In the genomic region with DNA sequence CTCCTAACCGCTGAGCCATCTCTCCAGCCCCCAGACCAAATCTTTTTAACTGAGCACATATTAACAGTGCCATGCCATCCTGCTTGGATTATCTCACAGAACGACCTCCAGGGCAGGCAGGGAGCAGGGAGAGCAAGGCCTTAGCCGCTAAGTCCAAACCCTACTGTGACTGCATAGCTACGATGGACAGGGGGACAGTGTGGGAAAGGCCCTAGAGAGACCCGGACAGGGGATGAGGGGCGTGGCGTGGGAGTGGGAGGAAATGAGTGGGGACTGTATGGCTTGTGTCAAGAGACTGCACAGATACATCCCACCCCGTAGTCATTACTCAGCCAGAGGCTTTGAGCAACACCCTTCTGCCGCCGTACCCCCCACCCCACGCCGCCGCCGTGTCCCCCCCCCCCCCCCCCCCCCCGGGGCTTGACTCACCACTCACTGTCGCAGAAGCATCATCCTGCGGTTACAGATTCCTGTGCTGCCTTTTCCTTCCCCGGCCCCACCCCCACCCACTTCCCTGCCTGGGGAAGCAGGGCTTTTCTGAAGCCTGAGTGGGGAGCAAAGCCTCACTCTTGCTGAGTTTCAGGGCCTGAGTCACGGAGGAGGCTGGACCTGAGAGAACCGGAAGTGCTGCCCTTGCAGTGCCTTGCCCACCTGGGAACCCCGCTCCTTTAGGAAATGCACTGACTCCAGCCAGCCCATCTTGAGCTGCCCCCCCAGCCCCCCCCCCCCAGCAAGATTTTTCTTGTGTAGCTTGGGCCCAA, we compare ENCODE assay signal across 8 mouse cellular contexts. TPM values are rescaled to one million over a fixed set of nuclear protein-coding genes. Genes with fewer than 3 reads are reported as not detected.
A peak's percentile ranks its signal among the peaks of the same experiment; 100 is the strongest.
DNase-seq lines count a peak whose midpoint lies in the region; ATAC-seq lines count a peak whose summit lies in the region.

No protein-coding gene starts in this region.

- H3K27ac ChIP-seq in kidney, embryonic 15.5 days: peak overlapping the region; percentile 87

- 0 out of 2 replicates have a peak overlapping the region, but pooled peaks have one; percentile 14 for H3K9ac ChIP-seq in kidney, embryonic 15.5 days

- peak overlapping the region; percentile 39 for H3K4me2 ChIP-seq in kidney, embryonic 15.5 days

- 30% methylated on average over 14 of the region's 21 CpGs for WGBS in kidney, embryonic 15.5 days

- H3K4me3 ChIP-seq in kidney, embryonic 15.5 days (replicated peaks): no peak overlapping the region

- H3K9me3 ChIP-seq in kidney, embryonic 15.5 days (replicated peaks): no peaks in the 10 kb centered on the region

- peak; percentile 98 for DNase-seq in 3T3-L1 (ENCODE audit: low read depth, low spot score)
- DNase-seq in fibroblast of lung, adult 2 months (ENCODE audit: low read depth): peak; percentile 86
- peak; percentile 60 for DNase-seq in lung, postnatal 14 days
- DNase-seq in right cerebral cortex, postnatal 36 days (ENCODE audit: low spot score in 2 of 2): no peak
- no peak for DNase-seq in right cerebral cortex, adult 2 months (ENCODE audit: low spot score in 2 of 2)
- no peak for DNase-seq in frontal cortex, postnatal 36 days (ENCODE audit: low spot score in 2 of 2)

- ATAC-seq in CD4-positive, CD25-positive, alpha-beta regulatory T cell, adult 4 months: peak; percentile 42
- 0 out of 2 replicates have a peak, but pooled peaks have one; percentile 10 for ATAC-seq in kidney, embryonic 15.5 days (replicated peaks; ENCODE audit: low FRiP score)

- peaks cover 83% of the 10 kb centered on the region for H3K4me1 ChIP-seq in kidney, embryonic 15.5 days

- no peaks in the 10 kb centered on the region for H3K36me3 ChIP-seq in kidney, embryonic 15.5 days

- H3K27me3 ChIP-seq in kidney, embryonic 15.5 days: no peaks in the 10 kb centered on the region

RNA-seq across cellular contexts. Expression of a gene that starts 6.5 kb away (rescaled TPM):
- 1 to 10 TPM in 1 of 2 experiments, under 1 TPM in 1; 0.97 to 1.0 TPM for polyA plus RNA-seq in CD4-positive, CD25-positive, alpha-beta regulatory T cell, adult 4 months (2017; shearing (Covaris generic))
- polyA plus RNA-seq in kidney, embryonic 15.5 days (2015; fragmentation: Nextera tagmentation; extraction: Ambion mirVana): 44.5 and 47.7 TPM in 2 replicates

RNA-seq across cellular contexts. Expression of a gene that starts 35.4 kb away (rescaled TPM):
- 1 to 10 TPM; 4.2 to 4.7 TPM for polyA plus RNA-seq in CD4-positive, CD25-positive, alpha-beta regulatory T cell, adult 4 months (2017; shearing (Covaris generic))
- 16.5 and 19.3 TPM in 2 replicates for polyA plus RNA-seq in kidney, embryonic 15.5 days (2015; fragmentation: Nextera tagmentation; extraction: Ambion mirVana)

Comparison
In these comparisons a context has a peak if more than half of its experiments do, and no peak if none do; other contexts are left out.
1. DNase-seq: peak in 3T3-L1 (single experiment), fibroblast of lung, adult 2 months (single experiment) and lung, postnatal 14 days (single experiment); none in right cerebral cortex, postnatal 36 days (0 of 2), right cerebral cortex, adult 2 months (0 of 2) and frontal cortex, postnatal 36 days (0 of 2).
2. RNA of a gene that starts 6.5 kb away (polyA plus RNA-seq): 44.5 to 47.7 TPM in kidney, embryonic 15.5 days; 0.97 to 1.0 TPM in CD4-positive, CD25-positive, alpha-beta regulatory T cell, adult 4 months; every median in the first group is over 10 times any median in the second.